In the genomic region with DNA sequence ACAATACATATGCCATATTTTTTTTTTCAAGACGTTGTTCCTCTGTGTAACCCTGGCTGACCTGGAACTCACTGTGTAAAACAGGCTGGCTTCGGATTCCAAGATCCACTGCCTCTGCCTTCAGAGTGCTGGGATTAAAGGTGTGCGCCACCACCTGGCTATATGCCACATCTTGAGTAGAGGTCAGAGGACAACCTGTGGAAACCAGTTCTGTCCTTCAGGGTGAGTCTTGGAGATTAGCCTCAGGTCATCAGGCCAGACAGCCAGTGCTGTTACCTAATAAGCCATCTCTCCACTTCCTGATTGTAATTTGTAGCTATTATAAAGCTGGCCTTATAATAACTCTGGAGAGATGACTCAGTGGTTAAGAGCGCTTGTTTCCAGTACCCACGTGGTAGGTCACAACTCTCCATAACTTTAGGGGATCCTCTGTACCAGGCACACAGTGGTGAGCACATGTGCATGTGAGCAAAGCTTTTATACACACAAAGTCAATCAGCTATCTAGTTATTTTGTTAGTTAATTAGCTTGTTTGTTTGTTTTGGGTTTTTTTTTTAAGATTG, we compare ENCODE assay signal across 16 mouse cellular contexts. TPM values are rescaled to one million over a fixed set of nuclear protein-coding genes. Genes with fewer than 3 reads are reported as not detected.
DNase-seq lines count a peak whose midpoint lies in the region; ATAC-seq and TF ChIP-seq lines count a peak whose summit lies in the region.
"Had no signal": no experiment of that assay in that cellular context is flagged by ENCODE, and none has a peak within 500 bp of the region (broad histone marks: within the 10 kb centered on the region; RNA-seq: fewer than 3 reads in every experiment).

No protein-coding gene starts in this region.

- peaks cover 0 to 16% of the 10 kb centered on the region in 2 experiments; a peak in 3 of 4 replicates for H3K4me1 ChIP-seq in liver, embryonic 14.5 days (replicated peaks; ENCODE audit: control insufficient read depth in 2 of 2, insufficient read depth in 2 of 2, low read length in 1 of 2)
- H3K4me1 ChIP-seq in liver, embryonic 11.5 days (replicated peaks; ENCODE audit: control insufficient read depth, insufficient read depth, low read length) = peaks cover 10% of the 10 kb centered on the region; the same call in 1 of the 2 replicates

- TF ChIP-seq CTCF in liver, embryonic 14.5 days (IDR thresholded peaks at IDR 0.05; ENCODE audit: low read depth) = 0 out of 2 replicates have a peak, but pooled peaks have one; percentile 24

- H3K27me3 ChIP-seq in liver, embryonic 14.5 days (ENCODE audit: control insufficient read depth, insufficient read depth, low read length) = no peaks in the 10 kb centered on the region
- H3K27me3 ChIP-seq in liver, embryonic 11.5 days (replicated peaks; ENCODE audit: control insufficient read depth, insufficient read depth, low read length) = no peaks in the 10 kb centered on the region
- H3K27me3 ChIP-seq: CH12.LX; embryonic facial prominence, embryonic 13.5 days; limb, embryonic 12.5 days; megakaryocyte, embryonic 14.5 days; neural tube, embryonic 13.5 days had no signal

- no peak for ATAC-seq in liver, embryonic 14.5 days (ENCODE audit: insufficient read depth)
- no peak for ATAC-seq in liver, embryonic 11.5 days (replicated peaks; ENCODE audit: low FRiP score)

- no peaks in the 10 kb centered on the region for H3K36me3 ChIP-seq in liver, embryonic 14.5 days (replicated peaks; ENCODE audit: control insufficient read depth, insufficient read depth, low read depth)
- no peaks in the 10 kb centered on the region for H3K36me3 ChIP-seq in liver, embryonic 11.5 days (ENCODE audit: control insufficient read depth, insufficient read depth, low read length)
- H3K36me3 ChIP-seq: embryonic facial prominence, embryonic 13.5 days; limb, embryonic 12.5 days; neural tube, embryonic 13.5 days had no signal

- TF ChIP-seq EP300 in liver, embryonic 14.5 days (IDR thresholded peaks at IDR 0.05; ENCODE audit: low read depth) = no peak

- DNase-seq in liver, embryonic 14.5 days (ENCODE audit: low read depth in 3 of 3, low spot score in 3 of 3) = no peak
- DNase-seq in liver, embryonic 11.5 days (ENCODE audit: low spot score) = no peak
- DNase-seq in R1 (ENCODE audit: low read depth, low spot score) (peak; percentile 61), adipocyte (ENCODE audit: low spot score) (no peak)
- peak; percentile 86 for DNase-seq in kidney, adult 9 months
- DNase-seq in yolk sac, embryonic 10.5 days (ENCODE audit: low spot score) = peak; percentile 27
- DNase-seq in thymus, postnatal 36 days = no peak
- DNase-seq: cerebellum, adult 11-12 months; layer of hippocampus, postnatal 36 days; lung, embryonic 14.5 days had no signal

- no peak overlapping the region for H3K27ac ChIP-seq in liver, embryonic 14.5 days
- H3K27ac ChIP-seq in liver, embryonic 11.5 days (ENCODE audit: low read depth, low read length) = no peak overlapping the region
- H3K27ac ChIP-seq: embryonic facial prominence, embryonic 13.5 days; forebrain, embryonic 10.5 days; limb, embryonic 12.5 days; neural tube, embryonic 13.5 days had no signal

- no peak overlapping the region for H3K4me2 ChIP-seq in liver, embryonic 14.5 days (ENCODE audit: low read depth)
- H3K4me2 ChIP-seq in liver, embryonic 11.5 days = no peak overlapping the region
- H3K4me2 ChIP-seq: embryonic facial prominence, embryonic 13.5 days; limb, embryonic 12.5 days; lung, embryonic 14.5 days; neural tube, embryonic 13.5 days had no signal

- H3K9me3 ChIP-seq in liver, embryonic 14.5 days (ENCODE audit: control insufficient read depth, low read length) = peaks cover 2% of the 10 kb centered on the region
- H3K9me3 ChIP-seq in liver, embryonic 11.5 days (ENCODE audit: control insufficient read depth, low read length) = peaks cover 3% of the 10 kb centered on the region; the same call in 1 of the 2 replicates
- H3K9me3 ChIP-seq: embryonic facial prominence, embryonic 13.5 days; neural tube, embryonic 13.5 days had no signal

- no peak overlapping the region for H3K4me3 ChIP-seq in liver, embryonic 14.5 days (ENCODE audit: insufficient read depth in 1 of 2, low read depth in 2 of 2, low read length in 2 of 2)
- no peak overlapping the region for H3K4me3 ChIP-seq in liver, embryonic 11.5 days (ENCODE audit: low read depth, low read length)
- H3K4me3 ChIP-seq: embryonic facial prominence, embryonic 13.5 days; forebrain, embryonic 10.5 days; limb, embryonic 12.5 days; megakaryocyte, embryonic 14.5 days; neural tube, embryonic 13.5 days had no signal

- H3K9ac ChIP-seq in liver, embryonic 14.5 days (replicated peaks) = no peak overlapping the region
- no peak overlapping the region for H3K9ac ChIP-seq in liver, embryonic 11.5 days (ENCODE audit: low read depth, low read length)
- H3K9ac ChIP-seq: embryonic facial prominence, embryonic 13.5 days; limb, embryonic 12.5 days; lung, embryonic 14.5 days; neural tube, embryonic 13.5 days had no signal

- 75% methylated on average over 5 of the region's 5 CpGs for WGBS in liver, embryonic 14.5 days (ENCODE audit: insufficient replicate concordance)
- WGBS in liver, embryonic 11.5 days = 86% methylated on average over 5 of the region's 5 CpGs

RNA-seq across cellular contexts. Expression of gene Strn3, which starts 15.1 kb away (rescaled TPM):
- 8.3 and 14.2 TPM in 2 replicates for polyA plus RNA-seq in liver, embryonic 14.5 days (2012; rRNA removed)
- polyA plus RNA-seq in liver, embryonic 14.5 days (2014; fragmentation: Nextera tagmentation; extraction: Ambion mirVana) = 14.9 and 15.5 TPM in 2 replicates
- 30.3 and 31.0 TPM in 2 replicates for polyA plus RNA-seq in liver, embryonic 11.5 days (2014; fragmentation: Nextera tagmentation; extraction: Ambion mirVana)

RNA-seq across cellular contexts. Expression of gene Ap4s1, which starts 15.9 kb away (rescaled TPM):
- 4.6 and 6.4 TPM in 2 replicates for polyA plus RNA-seq in liver, embryonic 14.5 days (2012; rRNA removed)
- 16.4 and 16.8 TPM in 2 replicates for polyA plus RNA-seq in liver, embryonic 14.5 days (2014; fragmentation: Nextera tagmentation; extraction: Ambion mirVana)
- polyA plus RNA-seq in liver, embryonic 11.5 days (2014; fragmentation: Nextera tagmentation; extraction: Ambion mirVana) = 23.2 and 26.5 TPM in 2 replicates

Comparison
In these comparisons a context has a peak if more than half of its experiments do, and no peak if none do; other contexts are left out.
1. DNase-seq: peak in R1 (single experiment), kidney, adult 9 months (single experiment) and yolk sac, embryonic 10.5 days (single experiment); none in liver, embryonic 14.5 days (0 of 3), liver, embryonic 11.5 days (single experiment), adipocyte (single experiment) and thymus, postnatal 36 days (0 of 2).